23 mouse cellular contexts compared by ENCODE assay signal in the genomic region with DNA sequence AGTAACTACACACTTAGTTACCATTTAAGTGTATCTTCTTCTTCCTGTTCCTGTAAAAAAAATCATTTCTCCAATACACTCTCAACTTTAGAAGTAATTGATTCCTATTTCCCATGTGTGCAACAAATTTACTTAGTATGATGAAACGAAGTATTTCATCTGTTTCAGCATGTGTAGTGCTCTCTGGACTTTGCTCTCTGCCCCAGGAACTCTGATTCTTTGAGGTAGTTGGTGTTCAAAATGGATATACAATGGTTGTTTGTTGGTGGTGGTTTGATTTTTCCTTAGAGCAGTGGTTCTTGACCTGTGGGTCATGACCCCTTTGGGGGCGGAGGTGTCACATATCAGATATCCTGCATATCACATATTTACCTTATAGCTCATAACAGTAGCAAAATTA.
"Had no signal": no experiment of that assay in that cellular context is flagged by ENCODE, and none has a peak within 500 bp of the region (broad histone marks: within the 10 kb centered on the region; RNA-seq: fewer than 3 reads in every experiment).

No protein-coding gene starts in this region.

- H3K27ac ChIP-seq: left cerebral cortex, adult 2 months; limb, embryonic 12.5 days; limb, embryonic 15.5 days; liver, embryonic 14.5 days; lung, embryonic 15.5 days; midbrain, embryonic 10.5 days; midbrain, embryonic 13.5 days; neural tube, embryonic 13.5 days had no signal

- H3K9me3 ChIP-seq: limb, embryonic 12.5 days; limb, embryonic 15.5 days; lung, embryonic 15.5 days; midbrain, embryonic 10.5 days; midbrain, embryonic 13.5 days; neural tube, embryonic 13.5 days had no signal

- H3K9ac ChIP-seq: limb, embryonic 12.5 days; limb, embryonic 15.5 days; liver, embryonic 14.5 days; lung, embryonic 15.5 days; midbrain, embryonic 13.5 days; neural tube, embryonic 13.5 days had no signal

- H3K27me3 ChIP-seq: limb, embryonic 12.5 days; limb, embryonic 15.5 days; lung, embryonic 15.5 days; megakaryocyte, embryonic 14.5 days; midbrain, embryonic 13.5 days; neural tube, embryonic 13.5 days had no signal

- H3K4me1 ChIP-seq: lung, embryonic 15.5 days; midbrain, embryonic 13.5 days had no signal

- ATAC-seq: hindbrain, embryonic 16.5 days; inflammation-experienced regulatory T-cells, adult 6 months; midbrain, embryonic 13.5 days; midbrain, embryonic 16.5 days had no signal

- H3K36me3 ChIP-seq: lung, embryonic 15.5 days; midbrain, embryonic 13.5 days had no signal

- H3K4me2 ChIP-seq: limb, embryonic 12.5 days; limb, embryonic 15.5 days; lung, embryonic 15.5 days; midbrain, embryonic 13.5 days; neural tube, embryonic 13.5 days had no signal

- DNase-seq: kidney, postnatal 10 days; layer of hippocampus, postnatal 36 days; left cerebral cortex, postnatal 4 days; lung, adult 18-20 months; lung, postnatal 10 days; lung, postnatal 36 days; retina, postnatal 1 day; thymus, adult 2 months; thymus, postnatal 14 days; thymus, postnatal 4 days had no signal

- H3K4me3 ChIP-seq: left cerebral cortex, adult 2 months; limb, embryonic 12.5 days; limb, embryonic 15.5 days; lung, embryonic 15.5 days; megakaryocyte, embryonic 14.5 days; midbrain, embryonic 10.5 days; midbrain, embryonic 13.5 days; myocyte; neural tube, embryonic 13.5 days had no signal
